Mouse (Mus musculus): Measurements from ENCODE around the gene Slc12a4.

The Slc12a4 gene

DNA sequence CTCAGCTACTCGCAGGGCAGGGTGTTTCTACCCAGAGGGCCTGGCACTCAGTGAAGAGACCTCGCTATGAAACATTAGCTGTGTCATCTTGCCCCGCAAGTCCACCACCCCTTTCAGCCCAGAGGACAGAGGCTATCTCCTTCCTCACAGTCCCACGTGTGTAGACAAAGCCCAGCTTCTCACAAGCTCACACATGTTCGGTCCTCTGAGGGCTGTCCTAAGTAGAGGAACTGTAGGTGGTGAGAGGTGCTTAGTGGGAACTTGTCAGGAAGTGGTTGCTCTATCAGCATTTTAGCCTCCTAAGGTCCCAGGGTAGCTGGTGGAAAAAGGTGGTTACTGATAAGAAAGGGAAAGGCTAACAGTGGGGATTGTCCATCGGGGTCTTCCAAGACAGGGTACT, 30.8 kb downstream of the Slc12a4 start:
- no peak for DNase-seq (ENCODE audit: extremely low read depth, insufficient read length, low spot score)

DNA sequence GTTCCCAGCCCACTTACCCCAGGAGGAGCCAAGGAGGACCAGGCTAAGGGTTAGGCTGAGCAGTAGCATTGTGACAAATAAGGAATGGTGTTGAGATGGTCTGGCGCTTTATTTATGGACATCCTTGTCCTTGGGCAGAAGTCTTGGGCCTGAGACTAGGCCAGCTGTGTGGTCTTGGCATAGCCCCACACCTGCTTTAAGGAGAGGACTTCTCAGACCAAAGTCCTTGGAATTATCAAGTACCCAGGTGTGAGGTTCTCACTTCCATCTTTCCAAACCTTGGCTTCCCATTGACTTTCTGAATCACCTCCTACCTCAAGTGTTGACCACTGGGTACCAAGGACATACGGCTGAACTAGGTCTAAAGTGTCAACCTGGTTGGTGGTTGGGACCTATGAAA, 32.1 kb downstream of the Slc12a4 start, which contains the start of gene Ctrl:
TSS of gene Ctrl (minus strand) at position 101 of the 400 bp plus-strand sequence.
- DNase-seq (ENCODE audit: extremely low read depth, insufficient read length, low spot score): no peak

DNA sequence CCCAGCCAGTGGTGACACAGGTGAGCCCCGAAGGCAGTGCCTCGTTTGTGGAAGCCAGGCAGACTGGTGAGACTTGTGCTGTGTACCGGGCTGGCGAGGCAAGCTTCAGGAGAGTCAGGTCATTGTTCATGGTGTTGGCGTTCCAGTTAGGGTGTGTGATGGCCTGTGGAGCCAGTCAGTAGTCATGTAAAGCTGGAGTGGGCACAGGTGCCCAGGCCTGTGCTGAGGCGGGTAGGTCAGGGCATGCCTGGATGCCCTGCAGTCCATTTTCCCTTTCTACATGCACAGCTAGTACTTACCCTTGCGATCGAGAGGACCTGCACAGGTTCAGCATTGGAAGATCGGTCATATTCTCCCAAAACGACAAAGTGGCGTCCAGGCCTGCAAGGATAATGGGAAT, 33.4 kb downstream of the Slc12a4 start:
- no peak for DNase-seq (ENCODE audit: extremely low read depth, insufficient read length, low spot score)

GRCm38 (mm10) chr8:105931271-105931670, 34.6 kb downstream of the Slc12a4 start:
- no peak for DNase-seq (ENCODE audit: extremely low read depth, insufficient read length, low spot score)

DNA sequence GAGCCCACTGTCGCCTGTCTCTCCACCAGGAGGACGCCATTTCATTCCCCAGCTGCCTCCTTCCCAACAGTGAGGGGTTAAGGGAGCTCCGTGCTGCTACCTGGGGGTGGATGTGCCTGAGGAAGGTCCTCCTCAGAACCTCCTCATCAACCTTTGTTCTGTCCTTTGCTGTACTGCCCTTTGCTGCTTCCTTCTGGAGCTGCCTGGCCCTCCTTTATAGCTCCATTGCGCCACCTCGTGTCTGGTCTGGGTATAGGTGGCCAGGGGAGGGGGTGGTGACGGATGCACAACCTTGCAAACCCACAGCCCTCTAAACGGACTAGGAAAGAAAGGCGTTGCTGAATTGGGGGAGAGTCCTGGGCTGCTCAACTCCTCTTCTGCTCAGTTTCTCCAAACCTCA, 35.3 kb downstream of the Slc12a4 start:
- peak; percentile 51 for DNase-seq (ENCODE audit: extremely low read depth, insufficient read length, low spot score)

GRCm38 (mm10) chr8:105925123-105925522, 40.8 kb downstream of the Slc12a4 start:
- DNase-seq (ENCODE audit: extremely low read depth, insufficient read length, low spot score): no peak

GRCm38 (mm10) chr8:105919390-105919789, 46.5 kb downstream of the Slc12a4 start:
- no peak for DNase-seq (ENCODE audit: extremely low read depth, insufficient read length, low spot score)

DNA sequence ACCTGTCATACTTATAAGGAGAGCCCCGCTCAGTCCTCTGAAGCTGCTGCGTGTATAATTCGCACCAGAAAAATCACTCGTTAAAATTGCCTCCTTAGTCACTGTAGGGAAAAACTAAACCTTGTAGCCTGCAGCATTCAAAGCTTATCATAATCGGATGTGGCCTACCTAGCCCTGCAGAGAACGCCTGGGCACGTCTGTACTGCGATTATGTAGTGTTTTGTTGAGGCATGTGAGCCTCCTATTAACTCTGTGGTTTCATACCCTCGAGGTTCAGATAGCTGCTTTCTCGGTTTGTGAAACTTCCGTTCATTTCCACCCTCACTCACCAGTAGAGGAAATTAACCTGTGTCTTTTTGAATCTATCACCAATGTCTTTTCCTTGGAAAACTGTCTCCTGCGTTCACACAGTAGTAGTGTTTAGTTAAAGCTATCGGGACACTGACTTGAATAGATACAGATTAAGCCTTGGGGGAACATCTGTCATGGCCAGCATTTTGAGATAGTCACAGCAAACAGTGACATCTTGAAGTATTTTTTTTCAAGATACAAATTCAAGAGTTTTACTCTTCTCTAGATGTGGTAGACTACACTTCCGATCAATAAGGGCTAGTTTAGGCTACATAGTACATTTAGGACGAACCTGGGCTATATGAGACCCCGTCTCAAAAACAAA, 64.8 kb downstream of the Slc12a4 start:
- no peak for DNase-seq (ENCODE audit: extremely low read depth, insufficient read length, low spot score)

DNA sequence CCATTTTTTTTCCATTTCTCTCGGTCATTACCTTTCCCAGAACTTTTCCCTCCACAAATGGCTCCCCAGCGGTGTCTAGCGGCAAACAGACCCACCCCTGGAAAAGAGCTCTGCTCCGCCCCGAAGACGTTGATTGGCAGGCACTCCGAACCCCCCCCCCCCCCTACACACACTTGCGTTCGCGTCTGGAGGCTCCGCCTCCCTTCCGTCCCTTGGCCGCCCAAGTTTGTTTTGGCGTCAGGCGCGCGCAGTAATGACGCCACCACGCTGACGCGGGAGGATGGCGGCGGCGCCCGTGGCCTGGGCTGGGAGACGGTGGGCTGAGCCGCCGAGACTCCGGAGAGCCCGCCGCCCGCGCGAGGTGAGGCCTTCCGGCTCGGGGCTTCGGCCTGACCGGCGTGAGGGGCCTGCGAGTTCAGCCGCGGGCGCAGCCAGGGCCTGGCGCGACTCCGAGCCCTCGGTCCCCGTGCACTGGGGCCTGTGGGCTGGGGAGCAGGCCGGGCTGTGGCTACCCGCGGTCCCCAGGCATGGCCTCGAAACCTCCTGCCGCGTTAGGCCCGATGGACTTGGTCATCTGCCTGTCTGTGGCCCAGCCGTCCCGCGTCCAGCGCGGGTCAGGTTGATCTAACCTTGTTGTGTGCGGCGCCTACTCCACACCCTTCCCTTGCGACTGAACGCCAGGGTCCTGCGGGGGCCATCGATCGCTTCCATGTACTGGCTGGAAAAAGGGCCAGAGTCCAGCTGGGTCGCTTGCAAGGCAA, 65.5 kb downstream of the Slc12a4 start, which contains the start of gene Pskh1:
TSS of gene Pskh1 (plus strand) at position 262 of the 761 bp plus-strand sequence.
- DNase-seq (ENCODE audit: extremely low read depth, insufficient read length, low spot score): peak; percentile 92

DNA sequence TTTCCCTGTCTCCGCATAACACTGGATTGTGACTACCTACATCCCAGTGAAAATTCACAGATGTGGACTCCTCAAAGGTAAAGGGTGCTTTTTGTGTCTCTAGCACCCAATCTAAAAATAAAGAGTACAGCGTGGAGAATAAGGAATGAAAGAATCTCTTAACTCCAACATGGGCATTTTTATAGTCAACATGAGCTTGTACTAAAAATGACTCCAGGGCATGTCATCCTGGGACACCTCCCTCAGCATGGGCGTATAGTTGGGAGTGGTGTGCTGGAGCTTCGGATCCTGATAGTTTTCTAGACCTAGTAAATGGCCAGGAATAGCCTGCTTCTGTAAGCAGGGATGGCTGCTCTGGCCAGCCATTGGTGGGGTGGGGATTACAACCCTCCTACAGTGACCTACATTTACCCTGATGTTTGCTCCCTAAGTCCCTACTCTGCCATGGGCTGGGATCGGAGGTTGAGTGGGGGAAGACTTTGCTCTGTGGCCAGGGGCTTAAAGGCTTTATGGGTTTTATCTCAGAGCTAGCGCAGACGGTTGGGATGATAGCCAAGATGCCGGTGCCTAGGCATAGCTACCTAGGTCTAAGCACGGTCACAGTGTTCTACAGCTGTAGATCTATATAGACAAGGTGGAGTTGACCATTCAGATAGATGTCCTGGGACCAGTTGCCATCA, 68.0 kb downstream of the Slc12a4 start:
- no peak for DNase-seq (ENCODE audit: extremely low read depth, insufficient read length, low spot score)
